Mouse (Mus musculus) MEL (cell line): Measurements from ENCODE around the gene Cdc42bpb. TPM values are rescaled to one million over a fixed set of nuclear protein-coding genes. Genes with fewer than 3 reads are reported as not detected.

Experiments
- DNase-seq: peaks from one replicate; pipeline ENCODE4 v3.0.0; 2011; ENCODE audit warnings: low read depth, low spot score
- H3K27ac ChIP-seq: 2 replicates; pipeline ENCODE4 v1.5.1; 2012; ENCODE audit warnings: low read depth, mild to moderate bottlenecking, control low read depth, low read length, moderate library complexity; ENCODE audit not compliant: control insufficient read depth
- H3K27me3 ChIP-seq, 2 experiments: fragments of 150-350 bp in 1 of 2; sonication (generic) in 1 of 2; 2 replicates each; pipeline ENCODE4 v1.6.1; 2012; ENCODE audit warnings: low read length in 2 of 2, mild to moderate bottlenecking in 2 of 2, improper control_type of control experiment in 1 of 2, moderate library complexity in 1 of 2; ENCODE audit not compliant: insufficient read depth in 2 of 2, control insufficient read depth in 1 of 2
- H3K36me3 ChIP-seq, 2 experiments: 2 replicates each; pipeline ENCODE4 v1.6.1; 2012 to 2014; ENCODE audit warnings: low read length in 2 of 2, improper control_type of control experiment in 1 of 2, inconsistent platforms in 1 of 2, mild to moderate bottlenecking in 1 of 2; ENCODE audit not compliant: insufficient read depth in 2 of 2, control insufficient read depth in 1 of 2
- H3K4me1 ChIP-seq, 2 experiments: fragments of 150-350 bp in 1 of 2; sonication (generic) in 1 of 2; 2 replicates each; pipeline ENCODE4 v1.6.1; 2012; ENCODE audit warnings: low read length in 2 of 2, improper control_type of control experiment in 1 of 2, mild to moderate bottlenecking in 1 of 2; ENCODE audit not compliant: insufficient read depth in 2 of 2, control insufficient read depth in 1 of 2
- H3K4me3 ChIP-seq, 2 experiments: fragments of 150-350 bp in 1 of 2; sonication (generic) in 1 of 2; 2 replicates each; pipeline ENCODE4 v1.5.1; 2012; ENCODE audit warnings: low read depth in 2 of 2, low read length in 2 of 2, mild to moderate bottlenecking in 2 of 2, moderate library complexity in 2 of 2, control low read depth in 1 of 2, improper control_type of control experiment in 1 of 2; ENCODE audit not compliant: control insufficient read depth in 1 of 2, insufficient read depth in 1 of 2
- H3K79me2 ChIP-seq: 2 replicates; pipeline ENCODE4 v1.6.1; 2012; ENCODE audit warnings: mild to moderate bottlenecking, low read length, moderate library complexity; ENCODE audit not compliant: control insufficient read depth, poor library complexity, insufficient read depth
- H3K9ac ChIP-seq: 2 replicates; pipeline ENCODE4 v1.6.1; 2012; ENCODE audit warnings: low read depth, mild to moderate bottlenecking, control low read depth, low read length, moderate library complexity; ENCODE audit not compliant: control insufficient read depth, poor library complexity, severe bottlenecking
- H3K9me3 ChIP-seq: fragments of 150-350 bp; sonication (generic); replicated peaks from 2 replicates; pipeline ENCODE4 v1.6.1; 2012; ENCODE audit warnings: mild to moderate bottlenecking, low read length, improper control_type of control experiment, moderate library complexity; ENCODE audit not compliant: insufficient read depth
- CTCF ChIP-seq, 3 experiments: IDR thresholded peaks in 2 of 3; conservative IDR thresholded peaks in 1 of 3; 2 replicates each; pipeline ENCODE4 v1.5.1; 2011 to 2012; ENCODE audit warnings: low read length in 3 of 3, low read depth in 2 of 3, mild to moderate bottlenecking in 2 of 3, improper control_type of control experiment in 1 of 3, inconsistent platforms in 1 of 3, mixed read lengths in 1 of 3, moderate library complexity in 1 of 3; ENCODE audit not compliant: control insufficient read depth in 1 of 3, insufficient read depth in 1 of 3, poor library complexity in 1 of 3, severe bottlenecking in 1 of 3
- E2F4 ChIP-seq: IDR thresholded peaks from 2 replicates; pipeline ENCODE4 v1.6.1; 2011; ENCODE audit warnings: low read depth, low read length, improper control_type of control experiment, borderline replicate concordance
- EP300 ChIP-seq, 2 experiments: IDR thresholded peaks; 2 replicates each; pipeline ENCODE4 v1.6.1; 2011; ENCODE audit warnings: improper control_type of control experiment in 2 of 2, low read length in 2 of 2, low read depth in 1 of 2, mild to moderate bottlenecking in 1 of 2
- KAT2A ChIP-seq: conservative IDR thresholded peaks from 2 replicates; pipeline ENCODE4 v1.6.1; 2012; ENCODE audit warnings: low read depth, low read length, improper control_type of control experiment, inconsistent platforms
- MAX ChIP-seq: IDR thresholded peaks from 2 replicates; pipeline ENCODE4 v1.6.1; 2011; ENCODE audit warnings: low read length, improper control_type of control experiment
- MYC ChIP-seq: IDR thresholded peaks from 2 replicates; pipeline ENCODE4 v1.6.1; 2011; ENCODE audit warnings: low read depth, mild to moderate bottlenecking, low read length, improper control_type of control experiment, moderate library complexity
- NELFE ChIP-seq: IDR thresholded peaks from 2 replicates; pipeline ENCODE4 v1.6.1; 2011; ENCODE audit warnings: low read depth, low read length, improper control_type of control experiment
- NRF1 ChIP-seq: IDR thresholded peaks from 2 replicates; pipeline ENCODE4 v1.6.1; 2014; ENCODE audit warnings: low read depth, mild to moderate bottlenecking, inconsistent platforms, low read length, improper control_type of control experiment, moderate library complexity; ENCODE audit not compliant: poor library complexity, insufficient read depth, severe bottlenecking
- POLR2AphosphoS2 ChIP-seq: IDR thresholded peaks from 2 replicates; pipeline ENCODE4 v1.6.1; 2011; ENCODE audit warnings: low read length, improper control_type of control experiment
- POLR2AphosphoS5 ChIP-seq: IDR thresholded peaks from 2 replicates; pipeline ENCODE4 v1.6.1; 2012; ENCODE audit warnings: low read depth, borderline replicate concordance, mild to moderate bottlenecking, inconsistent platforms, low read length, moderate library complexity, mixed read lengths
- SIN3A ChIP-seq: IDR thresholded peaks from 2 replicates; pipeline ENCODE4 v1.6.1; 2012; ENCODE audit warnings: low read length, improper control_type of control experiment, inconsistent platforms
- SMC3 ChIP-seq: IDR thresholded peaks from 2 replicates; pipeline ENCODE4 v1.6.1; 2011; ENCODE audit warnings: low read depth, low read length, improper control_type of control experiment
- TAL1 ChIP-seq: IDR thresholded peaks from 2 replicates; pipeline ENCODE4 v1.6.1; 2012; ENCODE audit warnings: mild to moderate bottlenecking, inconsistent platforms, low read length, moderate library complexity, mixed read lengths
- TCF12 ChIP-seq: IDR thresholded peaks from 2 replicates; pipeline ENCODE4 v1.6.1; 2014; ENCODE audit warnings: low read depth, mild to moderate bottlenecking, inconsistent platforms, low read length, improper control_type of control experiment, moderate library complexity
- ZKSCAN1 ChIP-seq: IDR thresholded peaks from 2 replicates; pipeline ENCODE4 v1.6.1; 2012; ENCODE audit warnings: low read depth, mild to moderate bottlenecking, inconsistent platforms, low read length, improper control_type of control experiment, moderate library complexity
- ZMIZ1 ChIP-seq: IDR thresholded peaks from 2 replicates; pipeline ENCODE4 v1.6.1; 2012; ENCODE audit warnings: low read depth, mild to moderate bottlenecking, inconsistent platforms, low read length, improper control_type of control experiment, moderate library complexity
- polyA plus RNA-seq, 2 experiments: library from polyadenylated mRNA; stranded (reverse) in 1 of 2; unstranded in 1 of 2; fragments of >175 nt in 1 of 2; fragments of >200 nt in 1 of 2; gene quantifications; 2 replicates each; pipeline versions ENCODE4 v1.2.1 to v1.2.4; 2012; ENCODE audit warnings: low replicate concordance in 2 of 2, low read depth in 1 of 2; ENCODE audit not compliant: insufficient read length in 2 of 2, insufficient read depth in 1 of 2, missing spikeins in 1 of 2
- total RNA-seq: library from RNA; depleted of rRNA; stranded (reverse); fragments of 300-350 nt; gene quantifications from 2 replicates; pipeline ENCODE4 v1.2.3, GENCODE M21; 2012

Gene Cdc42bpb
- total and polyA plus RNA-seq, 3 experiments = not detected

GRCm38 (mm10) chr12:111422852-111423251, 45.3 kb upstream of the Cdc42bpb start:
- Histone ChIP-seq H3K36me3 (no peaks in the 10 kb centered on the region), H3K27me3 (no peaks in the 10 kb centered on the region), H3K9ac (no peak overlapping the region), H3K79me2 (no peaks in the 10 kb centered on the region), H3K4me3 (no peak overlapping the region), H3K9me3 (no peaks in the 10 kb centered on the region), H3K27ac (no peak overlapping the region), H3K4me1 (peaks cover 0 to 13% of the 10 kb centered on the region in 2 experiments; a peak in 3 of 4 replicates)
- DNase-seq = no peak
- TF ChIP-seq SMC3 = no peak
- no peak for TF ChIP-seq SIN3A
- TF ChIP-seq POLR2AphosphoS5 = no peak
- no peak for TF ChIP-seq POLR2AphosphoS2
- TF ChIP-seq NELFE = no peak
- no peak for TF ChIP-seq MAX
- no peak for TF ChIP-seq KAT2A
- no peak for TF ChIP-seq NRF1
- no peak for TF ChIP-seq E2F4
- TF ChIP-seq ZMIZ1 = no peak
- TF ChIP-seq EP300 (IDR thresholded peaks at IDR 0.05; ENCODE audit: low read depth in 1 of 2, low read length in 2 of 2) = no peak
- no peak for TF ChIP-seq MYC
- TF ChIP-seq TCF12 = no peak

- Histone ChIP-seq H3K9ac (no peak overlapping the region), H3K4me1 (peaks cover 0 to 13% of the 10 kb centered on the region in 2 experiments; a peak in 3 of 4 replicates), H3K79me2 (no peaks in the 10 kb centered on the region), H3K27me3 (no peaks in the 10 kb centered on the region), H3K9me3 (no peaks in the 10 kb centered on the region), H3K4me3 (no peak overlapping the region), H3K27ac (no peak overlapping the region), H3K36me3 (no peaks in the 10 kb centered on the region)
- no peak for DNase-seq
- TF ChIP-seq TAL1 (peak; percentile 24; the same call in 1 of the 2 replicates), E2F4 (no peak), CTCF (IDR thresholded peaks at IDR 0.05 in 2 of 3, conservative IDR thresholded peaks at IDR 0.05 in 1 of 3; ENCODE audit: control insufficient read depth in 1 of 3, insufficient read depth in 1 of 3, low read depth in 2 of 3, low read length in 3 of 3, poor library complexity in 1 of 3, severe bottlenecking in 1 of 3) (no peak), ZKSCAN1 (no peak)
Measured at GRCm38 (mm10) chr12:111420946-111421709, 43.6 kb upstream of the Cdc42bpb start.
